Mouse (Mus musculus) small intestine, adult 2 months (tissue): ENCODE results near the gene Phip.

Experiments
- CTCF ChIP-seq: fragments of 200-500 bp; IDR thresholded peaks from 2 replicates; pipeline ENCODE4 v1.5.1; 2012; ENCODE audit warnings: low read depth, mild to moderate bottlenecking, control low read depth, inconsistent platforms, low read length, moderate library complexity, mixed read lengths; ENCODE audit not compliant: insufficient replicate concordance, insufficient read length; ENCODE audit errors: extremely low read depth
- POLR2A ChIP-seq: fragments of 200-500 bp; IDR thresholded peaks from 2 replicates; pipeline ENCODE4 v1.6.1; 2012; ENCODE audit warnings: low read depth, mild to moderate bottlenecking, control low read depth, inconsistent platforms, low read length, moderate library complexity

DNA sequence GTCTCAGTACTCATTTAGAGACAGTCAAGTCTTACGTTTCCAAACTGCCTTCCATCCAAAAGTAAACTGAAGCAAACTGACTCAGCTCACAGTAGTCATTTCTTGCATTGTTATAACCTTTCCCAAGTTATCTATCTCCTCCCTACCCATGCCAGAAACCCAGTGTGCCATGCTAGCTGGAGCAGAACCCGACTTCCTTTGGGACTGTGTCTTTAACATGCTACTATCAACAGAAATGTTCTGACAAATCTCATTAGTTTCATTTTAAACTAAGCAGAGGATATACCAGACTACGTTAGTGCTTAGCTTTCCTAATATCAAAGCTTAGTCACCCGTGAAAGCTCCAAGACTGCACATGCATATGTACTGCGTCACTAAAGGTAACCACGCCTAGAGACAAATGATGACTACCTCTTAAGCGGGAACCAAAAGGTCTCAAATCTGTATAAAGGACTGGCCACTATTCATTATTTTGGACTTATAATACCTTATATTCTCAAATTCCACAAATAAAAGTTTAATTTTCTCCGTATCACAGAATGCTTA is 8.2 kb downstream of the Phip start:
- no peak for TF ChIP-seq POLR2A
- no peak for TF ChIP-seq CTCF
